Mouse (Mus musculus) left cerebral cortex, postnatal 25 days (tissue): ENCODE data around the gene Mtif2. TPM values are rescaled to one million over a fixed set of nuclear protein-coding genes. Genes with fewer than 3 reads are reported as not detected.

ENCODE experiments used
- DNase-seq, 2 experiments: peaks; one replicate each; pipeline ENCODE4 v3.0.0; 2022; ENCODE audit warnings: low spot score in 2 of 2, mixed read lengths in 1 of 2
- intact Hi-C: fragments of 180-260 bp; cut with DNase I; formaldehyde crosslinking; loops from one replicate; pipeline ENCODE4 v1.15.1; 2025
- total RNA-seq, 2 experiments: library from RNA; stranded (reverse); gene quantifications; 2 replicates each; pipeline ENCODE4 v1.2.3; 2021

Mtif2 gene
- total RNA-seq, 2 experiments from 2014 or later = 28.7 to 34.3 TPM

GRCm38 (mm10) chr11:29548504-29549424, 22.6 kb downstream of the Mtif2 start:
- intact Hi-C loops = loop anchor here (5.0 kb wide), 1 partner anchor 479 kb away; the partner anchor contains the start of gene Eml6
- DNase-seq = peak in 1 of 2 experiments; percentile 7

- intact Hi-C loops = loop anchor here (5.0 kb wide), 1 partner anchor 478 kb away; the partner anchor contains the start of gene Eml6
- no peak for DNase-seq
Observed at GRCm38 (mm10) chr11:29549425-29549778, 23.2 kb downstream of the Mtif2 start.

- intact Hi-C loops = no loop called here
- no peak for DNase-seq
Observed at GRCm38 (mm10) chr11:29560452-29560851, 34.2 kb downstream of the Mtif2 start.

GRCm38 (mm10) chr11:29560990-29561389, 34.8 kb downstream of the Mtif2 start:
- no peak for DNase-seq
- intact Hi-C loops = no loop called here

GRCm38 (mm10) chr11:29563406-29563805, 37.2 kb downstream of the Mtif2 start:
- intact Hi-C loops = no loop called here
- no peak for DNase-seq

GRCm38 (mm10) chr11:29571536-29571935, 45.3 kb downstream of the Mtif2 start:
- DNase-seq = no peak
- intact Hi-C loops = no loop called here

- DNase-seq = no peak
- intact Hi-C loops = no loop called here
Observed at GRCm38 (mm10) chr11:29572656-29573055, 46.4 kb downstream of the Mtif2 start.

GRCm38 (mm10) chr11:29579610-29580009, 53.4 kb downstream of the Mtif2 start:
- intact Hi-C loops = no loop called here

More at GRCm38 (mm10) chr11:29579610-29580009, 53.4 kb downstream of the Mtif2 start:
- DNase-seq = no peak

Other genes with a start within 250 kb of the Mtif2 start
- gene Ccdc88a, start 152.8 kb upstream of the Mtif2 start, total RNA-seq = 10 to 100 TPM; 64.5 to 67.8 TPM
- 1 to 10 TPM; 1.5 to 3.9 TPM for gene Prorsd1, start 11.4 kb upstream of the Mtif2 start, total RNA-seq
- under 1 TPM in 1 of 2 experiments, not detected in 1; 0.21 TPM for gene Clhc1, start 21.5 kb downstream of the Mtif2 start, total RNA-seq
- gene Rps27a, start 21.7 kb downstream of the Mtif2 start, total RNA-seq = 100 to 1,000 TPM; 433 to 461 TPM
- gene Rtn4, start 166.5 kb downstream of the Mtif2 start, total RNA-seq = 100 to 1,000 TPM; 694 to 720 TPM